Mouse (Mus musculus): ENCODE measurements at regions not wholly inside any gene's neighbourhood (a gene's known extent, or its start where the extent isn't known, plus 50 kb on each side); places are given as distances from the start of the nearest gene placed in this dataset.

DNA sequence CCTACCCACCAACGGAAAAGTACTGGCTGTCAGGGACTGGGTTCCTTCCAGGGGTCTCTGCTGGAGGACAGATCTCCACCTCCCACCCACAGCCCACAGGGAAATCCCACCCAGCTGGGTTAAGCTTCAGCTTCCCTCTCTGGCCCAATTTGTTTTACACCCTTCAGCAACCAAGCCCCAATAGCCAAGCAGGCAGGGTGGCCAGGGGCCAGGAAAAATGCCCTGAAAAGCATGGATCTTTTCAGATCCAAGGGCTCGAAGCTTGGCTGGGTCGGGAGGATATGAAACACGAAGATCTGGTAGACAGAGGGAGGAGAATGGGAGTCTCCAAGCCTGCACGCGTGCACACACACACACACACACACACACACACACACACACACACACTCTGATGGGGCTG is 302.4 kb downstream of the Sox9 start:
- H3K27ac ChIP-seq, result no peak overlapping the region
- H3K9me3 ChIP-seq, result no peaks in the 10 kb centered on the region
- no peak overlapping the region for H3K4me3 ChIP-seq
- no peak overlapping the region for H3K9ac ChIP-seq
- 0 out of 2 replicates have a peak, but pooled peaks cover 7% of the 10 kb centered on the region for H3K4me1 ChIP-seq
- 87% methylated on average over 6 of the region's 6 CpGs for WGBS
- ATAC-seq (ENCODE audit: insufficient number of reproducible peaks, insufficient read depth, low FRiP score, low TSS enrichment), result no peak
- H3K27me3 ChIP-seq, result no peaks in the 10 kb centered on the region
- H3K4me2 ChIP-seq (replicated peaks), result no peak overlapping the region
- no peaks in the 10 kb centered on the region for H3K36me3 ChIP-seq

DNA sequence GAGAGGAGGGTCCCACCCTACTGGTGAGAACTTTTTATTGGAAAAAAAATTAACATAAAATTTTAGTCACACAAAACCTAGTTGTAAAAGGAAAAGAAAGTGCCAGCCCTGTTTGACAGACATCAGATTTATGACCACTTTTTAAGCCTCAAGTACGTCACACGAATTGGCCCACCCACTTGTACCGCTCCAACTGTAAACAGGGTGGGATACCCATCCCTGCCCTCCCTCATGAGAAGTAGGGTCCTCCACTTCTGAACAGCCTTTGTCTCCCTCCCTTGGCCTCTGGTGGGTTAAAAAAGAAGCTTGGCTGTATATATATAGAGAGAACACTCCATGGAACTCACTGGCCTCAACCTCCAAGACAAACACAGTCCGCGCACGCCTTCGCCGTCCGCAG is 303.5 kb downstream of the Sox9 start:
- 79% methylated on average over 9 of the region's 9 CpGs for WGBS
- Histone ChIP-seq H3K9me3 (no peaks in the 10 kb centered on the region), H3K36me3 (no peaks in the 10 kb centered on the region), H3K4me1 (0 out of 2 replicates have a peak, but pooled peaks cover 7% of the 10 kb centered on the region), H3K27me3 (no peaks in the 10 kb centered on the region), H3K4me2 (replicated peaks) (no peak overlapping the region), H3K27ac (no peak overlapping the region), H3K9ac (no peak overlapping the region), H3K4me3 (no peak overlapping the region)
- no peak for ATAC-seq (ENCODE audit: insufficient number of reproducible peaks, insufficient read depth, low FRiP score, low TSS enrichment)

DNA sequence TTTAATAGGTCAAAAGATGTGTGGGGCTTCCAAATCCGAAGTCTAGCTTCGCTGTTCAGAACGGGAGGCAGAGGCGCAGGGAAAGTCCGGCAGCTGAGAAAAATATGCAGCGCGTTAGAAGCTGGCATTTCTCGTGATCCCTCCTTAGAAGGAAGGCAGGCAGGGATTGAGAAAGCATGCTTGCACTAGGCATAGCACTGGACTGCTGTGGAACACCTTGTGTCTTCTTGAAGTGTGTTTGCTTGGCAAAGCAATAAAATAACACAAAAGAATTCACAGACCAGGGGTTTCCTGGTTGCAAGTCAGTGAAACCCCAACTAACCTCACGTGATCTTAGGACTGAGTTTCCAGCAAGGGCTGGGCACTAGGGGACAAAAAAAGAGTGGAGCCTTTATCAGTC is 305.1 kb downstream of the Sox9 start:
- Histone ChIP-seq H3K9ac (no peak overlapping the region), H3K9me3 (no peaks in the 10 kb centered on the region), H3K27ac (0 out of 2 replicates have a peak overlapping the region, but pooled peaks have one; percentile 30), H3K4me2 (replicated peaks) (no peak overlapping the region), H3K4me1 (0 out of 2 replicates have a peak, but pooled peaks cover 7% of the 10 kb centered on the region), H3K4me3 (no peak overlapping the region), H3K36me3 (no peaks in the 10 kb centered on the region), H3K27me3 (no peaks in the 10 kb centered on the region)
- WGBS, result 32% methylated on average over 9 of the region's 9 CpGs
- ATAC-seq (ENCODE audit: insufficient number of reproducible peaks, insufficient read depth, low FRiP score, low TSS enrichment), result no peak

DNA sequence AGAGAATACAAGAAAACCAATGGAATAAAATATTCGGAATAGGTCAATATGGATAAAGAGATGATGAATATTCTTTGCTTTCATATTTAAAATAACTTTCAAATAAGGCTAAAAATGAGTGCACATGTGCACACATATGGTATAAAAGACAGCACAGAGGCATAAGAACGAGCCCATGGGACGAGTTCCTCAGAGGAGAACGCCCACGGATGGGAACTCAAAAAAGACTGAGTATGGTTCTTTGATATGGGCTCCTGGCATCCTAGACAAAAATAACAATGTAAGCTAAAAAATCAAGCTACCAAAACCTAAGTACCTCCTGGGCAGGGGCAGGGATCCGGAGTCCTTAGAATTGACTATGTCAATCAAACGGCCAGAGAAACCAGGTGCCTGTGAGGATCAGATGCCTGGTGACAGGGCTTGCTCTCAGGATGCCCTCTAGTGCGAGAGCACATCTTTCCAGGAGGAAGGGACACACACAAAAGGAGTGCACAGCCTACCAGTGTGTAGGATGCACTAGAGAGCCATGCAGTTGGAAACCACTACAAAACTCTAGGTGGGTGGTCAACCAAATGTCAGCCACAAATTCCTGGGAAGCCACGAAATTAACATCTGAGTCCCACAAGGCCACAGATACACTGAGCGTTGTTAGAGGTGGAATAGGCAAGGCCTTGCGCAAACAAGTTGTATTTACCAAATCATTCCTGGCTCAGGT is 307.8 kb downstream of the Sox9 start:
- no peaks in the 10 kb centered on the region for H3K9me3 ChIP-seq
- no peak for ATAC-seq (ENCODE audit: insufficient number of reproducible peaks, insufficient read depth, low FRiP score, low TSS enrichment)
- no peak overlapping the region for H3K4me3 ChIP-seq
- H3K27ac ChIP-seq, result no peak overlapping the region
- no peaks in the 10 kb centered on the region for H3K36me3 ChIP-seq
- WGBS, result 85% methylated on average over 11 of the region's 11 CpGs
- H3K9ac ChIP-seq, result no peak overlapping the region
- no peaks in the 10 kb centered on the region for H3K27me3 ChIP-seq
- H3K4me2 ChIP-seq (replicated peaks), result no peak overlapping the region
- 0 out of 2 replicates have a peak, but pooled peaks cover 7% of the 10 kb centered on the region for H3K4me1 ChIP-seq

DNA sequence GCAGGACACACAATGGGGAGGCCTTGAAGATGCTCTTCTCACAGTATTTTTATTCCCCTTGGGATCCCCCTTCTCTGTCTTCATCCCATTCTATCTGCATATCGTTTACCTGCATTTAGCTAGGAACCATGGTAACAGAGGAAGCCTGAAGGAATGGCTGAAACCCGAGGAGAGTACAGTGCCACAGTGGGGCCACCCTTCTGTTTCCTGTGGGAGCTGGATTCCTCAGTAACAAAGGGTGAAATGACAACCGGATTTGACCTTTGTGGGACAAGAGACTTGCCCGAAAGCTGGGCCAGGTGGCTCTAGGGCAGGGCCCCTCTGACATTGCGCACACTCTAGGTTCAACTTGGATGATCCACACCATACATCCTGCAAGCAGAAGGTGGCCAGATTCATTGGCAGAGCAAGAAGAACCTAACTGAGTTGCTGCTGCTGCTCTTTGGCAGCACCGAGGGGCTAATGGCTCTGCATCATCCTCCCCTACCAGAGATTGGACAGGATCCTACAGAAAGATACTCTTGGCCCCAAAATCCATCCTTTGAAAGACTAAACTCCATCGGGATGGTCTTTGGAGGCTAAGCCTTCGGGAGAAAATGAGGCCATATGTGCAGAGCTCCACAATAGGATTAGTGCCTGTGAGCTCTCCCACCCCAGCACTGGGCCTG is 310.0 kb downstream of the Sox9 start:
- no peaks in the 10 kb centered on the region for H3K9me3 ChIP-seq
- H3K36me3 ChIP-seq, result no peaks in the 10 kb centered on the region
- H3K4me2 ChIP-seq (replicated peaks), result no peak overlapping the region
- H3K27me3 ChIP-seq, result no peaks in the 10 kb centered on the region
- no peak overlapping the region for H3K9ac ChIP-seq
- H3K27ac ChIP-seq, result no peak overlapping the region
- peaks cover 14% of the 10 kb centered on the region for H3K4me1 ChIP-seq
- no peak overlapping the region for H3K4me3 ChIP-seq
- 67% methylated on average over 8 of the region's 8 CpGs for WGBS
- ATAC-seq (ENCODE audit: insufficient number of reproducible peaks, insufficient read depth, low FRiP score, low TSS enrichment), result no peak

DNA sequence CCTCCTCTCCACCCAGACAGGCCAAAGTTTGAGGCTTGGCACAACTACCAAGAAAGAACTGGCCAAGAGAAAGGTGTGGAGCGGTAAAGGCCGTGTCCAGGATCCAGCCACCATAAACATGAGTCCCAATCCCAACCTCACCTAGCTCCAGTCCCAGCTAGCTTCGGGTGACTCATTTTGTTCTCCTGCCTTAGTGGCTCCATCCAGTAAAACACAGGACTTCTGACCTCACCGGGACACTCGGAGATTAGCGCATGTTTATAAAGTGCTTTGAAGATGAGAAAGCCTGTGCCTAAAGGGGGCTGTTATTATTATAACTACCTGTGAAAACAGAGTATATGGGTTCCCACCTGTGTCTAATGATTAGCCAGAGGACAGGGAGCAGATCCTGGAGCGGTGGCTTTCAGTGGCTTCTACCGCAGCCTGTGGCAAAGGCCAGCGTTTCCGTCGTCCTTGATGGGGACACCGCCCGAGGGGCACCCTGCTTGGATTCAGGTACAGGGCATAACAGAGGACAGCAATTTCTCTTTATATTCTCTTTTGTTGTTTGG is 311.9 kb downstream of the Sox9 start:
- Histone ChIP-seq H3K27ac (no peak overlapping the region), H3K4me3 (no peak overlapping the region), H3K9ac (no peak overlapping the region), H3K4me1 (peaks cover 8% of the 10 kb centered on the region), H3K27me3 (no peaks in the 10 kb centered on the region), H3K9me3 (no peaks in the 10 kb centered on the region), H3K4me2 (replicated peaks) (no peak overlapping the region), H3K36me3 (no peaks in the 10 kb centered on the region)
- 91% methylated on average over 13 of the region's 13 CpGs for WGBS
- no peak for ATAC-seq (ENCODE audit: insufficient number of reproducible peaks, insufficient read depth, low FRiP score, low TSS enrichment)

DNA sequence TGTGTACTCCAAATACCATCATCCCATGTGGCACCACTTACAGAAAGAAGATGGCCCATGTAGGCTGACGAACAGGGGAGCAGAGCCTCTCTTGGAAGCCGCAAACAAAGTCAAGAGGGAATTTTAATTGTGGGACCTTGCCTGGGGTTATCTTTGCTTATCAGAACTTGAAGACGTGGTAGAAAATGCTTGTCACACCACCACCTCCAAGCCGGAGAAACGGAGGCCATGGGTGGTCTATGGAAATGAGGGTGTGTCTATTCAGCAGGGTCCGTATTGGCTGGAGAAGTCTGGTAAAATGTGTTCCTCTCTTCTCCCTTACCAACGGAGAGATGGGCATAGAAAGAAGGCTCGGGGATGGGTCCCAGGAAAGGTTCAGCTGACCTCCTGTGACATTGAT is 313.6 kb downstream of the Sox9 start:
- H3K4me1 ChIP-seq, result peaks cover 8% of the 10 kb centered on the region
- no peak overlapping the region for H3K4me3 ChIP-seq
- H3K9me3 ChIP-seq, result no peaks in the 10 kb centered on the region
- H3K9ac ChIP-seq, result no peak overlapping the region
- ATAC-seq (ENCODE audit: insufficient number of reproducible peaks, insufficient read depth, low FRiP score, low TSS enrichment), result no peak
- no peaks in the 10 kb centered on the region for H3K27me3 ChIP-seq
- no peak overlapping the region for H3K4me2 ChIP-seq (replicated peaks)
- H3K36me3 ChIP-seq, result no peaks in the 10 kb centered on the region
- WGBS, result 78% methylated on average over 8 of the region's 8 CpGs
- H3K27ac ChIP-seq, result no peak overlapping the region

DNA sequence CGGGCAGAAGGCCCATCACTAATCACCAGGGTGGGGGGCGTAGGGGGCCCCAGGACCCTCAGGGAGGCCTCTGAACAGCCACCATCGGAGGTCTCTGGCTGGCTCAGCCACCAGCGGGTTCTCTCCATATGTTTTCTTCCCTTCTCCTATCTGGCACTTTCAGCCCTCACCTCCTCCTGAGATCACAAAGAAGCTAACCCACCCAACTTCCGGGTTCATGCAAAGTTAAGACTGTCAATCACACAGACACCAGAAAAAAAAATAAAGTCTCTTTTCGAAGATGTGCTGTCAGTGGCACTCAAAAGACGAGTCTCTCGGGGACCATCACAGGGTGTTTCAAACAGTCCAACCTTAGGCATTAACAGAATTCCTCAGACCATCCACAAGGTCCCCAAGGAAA is 314.2 kb downstream of the Sox9 start:
- ATAC-seq (ENCODE audit: insufficient number of reproducible peaks, insufficient read depth, low FRiP score, low TSS enrichment), result no peak
- Histone ChIP-seq H3K4me3 (no peak overlapping the region), H3K9ac (no peak overlapping the region), H3K9me3 (no peaks in the 10 kb centered on the region), H3K4me2 (replicated peaks) (no peak overlapping the region), H3K27ac (no peak overlapping the region), H3K36me3 (no peaks in the 10 kb centered on the region), H3K4me1 (peaks cover 14% of the 10 kb centered on the region), H3K27me3 (no peaks in the 10 kb centered on the region)
- 54% methylated on average over 8 of the region's 8 CpGs for WGBS

DNA sequence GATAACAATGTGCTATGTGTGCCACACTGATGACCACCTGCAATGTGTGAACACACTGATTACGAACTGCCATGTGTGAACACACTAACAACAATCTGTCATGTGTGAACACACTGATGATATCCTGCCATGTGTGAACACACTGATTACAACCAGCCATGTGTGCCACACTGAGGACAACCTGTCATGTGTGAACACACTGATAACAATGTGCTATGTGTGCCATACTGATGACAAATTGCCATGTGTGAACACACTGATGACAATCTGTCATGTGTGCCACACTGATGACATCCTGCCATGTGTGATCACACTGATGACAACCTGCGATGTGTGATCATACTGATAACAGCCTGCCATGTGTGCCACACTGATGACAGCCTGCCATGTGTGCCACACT is 316.3 kb downstream of the Sox9 start:
- no peak overlapping the region for H3K9ac ChIP-seq
- WGBS, result 88% methylated on average over 2 of the region's 2 CpGs
- no peaks in the 10 kb centered on the region for H3K27me3 ChIP-seq
- no peak overlapping the region for H3K4me2 ChIP-seq (replicated peaks)
- ATAC-seq (ENCODE audit: insufficient number of reproducible peaks, insufficient read depth, low FRiP score, low TSS enrichment), result no peak
- H3K9me3 ChIP-seq, result no peaks in the 10 kb centered on the region
- H3K4me1 ChIP-seq, result peaks cover 24% of the 10 kb centered on the region
- H3K27ac ChIP-seq, result no peak overlapping the region
- H3K4me3 ChIP-seq, result no peak overlapping the region
- no peaks in the 10 kb centered on the region for H3K36me3 ChIP-seq

DNA sequence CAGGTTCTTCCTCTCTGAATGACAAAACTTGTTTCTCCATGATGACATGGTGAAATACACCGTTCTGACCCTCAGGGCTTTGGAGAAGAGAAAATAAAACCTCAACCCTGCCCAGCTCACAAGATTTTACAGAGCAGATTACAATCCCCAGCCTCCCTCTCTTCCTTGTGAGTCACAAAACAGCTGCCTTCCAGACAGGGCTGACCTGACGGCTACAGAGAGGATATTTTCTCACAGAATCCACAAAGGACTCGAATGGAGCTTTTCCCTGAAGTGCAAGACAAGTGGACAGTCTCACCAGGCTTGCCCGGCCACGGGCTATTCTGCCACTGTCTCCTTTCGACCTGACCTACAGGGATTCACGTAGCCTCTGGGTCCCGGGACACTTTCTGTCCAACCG is 318.8 kb downstream of the Sox9 start:
- Histone ChIP-seq H3K4me3 (no peak overlapping the region), H3K9me3 (no peaks in the 10 kb centered on the region), H3K27me3 (no peaks in the 10 kb centered on the region), H3K4me2 (replicated peaks) (no peak overlapping the region), H3K36me3 (no peaks in the 10 kb centered on the region), H3K9ac (no peak overlapping the region), H3K4me1 (peaks cover 35% of the 10 kb centered on the region), H3K27ac (no peak overlapping the region)
- no peak for ATAC-seq (ENCODE audit: insufficient number of reproducible peaks, insufficient read depth, low FRiP score, low TSS enrichment)
- WGBS, result 41% methylated on average over 9 of the region's 9 CpGs

DNA sequence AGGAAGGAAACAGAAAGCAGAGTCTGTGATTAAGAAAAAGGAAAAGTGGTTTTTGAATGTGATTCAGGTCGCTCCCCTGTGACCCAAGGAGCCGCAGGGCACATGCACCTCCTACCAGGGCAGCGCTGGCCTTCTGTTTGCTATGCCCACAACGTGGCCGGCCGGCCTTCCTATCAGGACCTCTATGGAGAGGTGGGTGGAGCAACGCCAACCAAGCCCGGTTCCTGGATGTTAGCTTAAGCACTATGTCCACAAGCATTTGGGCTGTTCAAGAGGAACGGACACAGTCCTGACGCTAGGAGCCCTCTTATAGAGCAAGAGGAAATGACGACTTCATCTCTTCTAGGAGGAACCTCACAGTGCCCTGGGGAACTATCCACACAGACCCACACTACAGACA is 319.5 kb downstream of the Sox9 start:
- Histone ChIP-seq H3K9me3 (no peaks in the 10 kb centered on the region), H3K27ac (no peak overlapping the region), H3K4me1 (peaks cover 30% of the 10 kb centered on the region), H3K27me3 (no peaks in the 10 kb centered on the region), H3K36me3 (no peaks in the 10 kb centered on the region), H3K9ac (no peak overlapping the region), H3K4me2 (replicated peaks) (no peak overlapping the region; the same call in 1 of the 2 replicates), H3K4me3 (no peak overlapping the region)
- WGBS, result 44% methylated on average over 11 of the region's 11 CpGs
- ATAC-seq (ENCODE audit: insufficient number of reproducible peaks, insufficient read depth, low FRiP score, low TSS enrichment), result no peak

DNA sequence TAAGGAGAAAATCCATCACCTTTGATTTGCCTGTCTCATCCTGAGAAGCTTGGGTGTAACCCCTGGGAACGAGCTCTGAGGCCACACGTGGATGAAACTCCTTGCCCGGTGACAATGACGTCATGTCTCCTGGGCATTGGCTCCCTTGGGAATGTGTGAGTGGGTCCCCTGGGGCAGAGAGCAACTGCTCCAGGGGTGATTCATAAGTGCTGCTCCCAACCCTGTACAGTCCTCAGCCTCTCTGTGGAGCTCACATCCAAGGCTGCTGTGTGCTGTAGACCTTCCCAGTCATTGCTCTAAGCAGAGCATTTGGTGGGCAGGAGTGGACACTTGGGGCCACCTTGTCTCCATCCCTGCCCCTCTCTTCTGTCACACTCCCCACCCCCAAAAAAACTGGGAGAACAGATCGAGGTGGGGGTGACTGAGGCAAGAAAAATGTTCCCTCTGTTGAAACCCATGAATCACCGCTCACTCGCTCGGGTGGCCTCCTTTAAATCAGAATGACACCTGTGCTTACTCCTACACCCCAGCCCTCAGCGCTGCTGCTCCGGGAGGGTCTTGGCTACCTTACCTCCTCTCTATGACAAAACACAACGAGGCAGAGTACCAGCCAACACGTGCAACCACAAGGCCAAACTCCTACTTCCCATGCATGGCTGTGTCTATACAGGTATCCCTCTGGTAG is 321.3 kb downstream of the Sox9 start:
- H3K27ac ChIP-seq, result no peak overlapping the region
- no peak for ATAC-seq (ENCODE audit: insufficient number of reproducible peaks, insufficient read depth, low FRiP score, low TSS enrichment)
- H3K4me3 ChIP-seq, result no peak overlapping the region
- no peaks in the 10 kb centered on the region for H3K27me3 ChIP-seq
- no peaks in the 10 kb centered on the region for H3K36me3 ChIP-seq
- H3K4me2 ChIP-seq (replicated peaks), result no peak overlapping the region
- WGBS, result 86% methylated on average over 12 of the region's 12 CpGs
- H3K4me1 ChIP-seq, result peaks cover 28% of the 10 kb centered on the region
- no peaks in the 10 kb centered on the region for H3K9me3 ChIP-seq
- no peak overlapping the region for H3K9ac ChIP-seq
